Mouse (Mus musculus): ENCODE data around the gene Mnd1.

Mnd1 gene

GRCm38 (mm10) chr3:84157559-84158350 is 2.2 kb upstream of the Mnd1 start:
- no peak for DNase-seq (ENCODE audit: low read depth, low spot score)

GRCm38 (mm10) chr3:84157011-84157410 is 1.4 kb upstream of the Mnd1 start:
- no peak for DNase-seq (ENCODE audit: low read depth, low spot score)

- DNase-seq (ENCODE audit: low read depth, low spot score), result no peak
Measured at GRCm38 (mm10) chr3:84156105-84156504, 519 bp upstream of the Mnd1 start.

- no peak for DNase-seq (ENCODE audit: low read depth, low spot score)
Measured at GRCm38 (mm10) chr3:84155146-84155545, 440 bp downstream of the Mnd1 start.

- no peak for DNase-seq (ENCODE audit: low read depth, low spot score)
Measured at GRCm38 (mm10) chr3:84154721-84155141, 855 bp downstream of the Mnd1 start.

GRCm38 (mm10) chr3:84149831-84150230 is 5.8 kb downstream of the Mnd1 start:
- no peak for DNase-seq (ENCODE audit: low read depth, low spot score)

GRCm38 (mm10) chr3:84140947-84141346 is 14.6 kb downstream of the Mnd1 start:
- no peak for DNase-seq (ENCODE audit: low read depth, low spot score)

- DNase-seq (ENCODE audit: low read depth, low spot score), result no peak
Measured at GRCm38 (mm10) chr3:84136509-84136908, 19.1 kb downstream of the Mnd1 start.

- DNase-seq (ENCODE audit: low read depth, low spot score), result no peak
Measured at GRCm38 (mm10) chr3:84135933-84136332, 19.7 kb downstream of the Mnd1 start.

- peak; percentile 63 for DNase-seq (ENCODE audit: low read depth, low spot score)
Measured at GRCm38 (mm10) chr3:84135387-84135786, 20.2 kb downstream of the Mnd1 start.

- DNase-seq (ENCODE audit: low read depth, low spot score), result no peak
Measured at GRCm38 (mm10) chr3:84131369-84131768, 24.2 kb downstream of the Mnd1 start.

- DNase-seq (ENCODE audit: low read depth, low spot score), result no peak
Measured at GRCm38 (mm10) chr3:84130776-84131175, 24.8 kb downstream of the Mnd1 start.

- DNase-seq (ENCODE audit: low read depth, low spot score), result no peak
Measured at GRCm38 (mm10) chr3:84128871-84129870, 26.4 kb downstream of the Mnd1 start.

GRCm38 (mm10) chr3:84127431-84127830 is 28.2 kb downstream of the Mnd1 start:
- no peak for DNase-seq (ENCODE audit: low read depth, low spot score)

- no peak for DNase-seq (ENCODE audit: low read depth, low spot score)
Measured at GRCm38 (mm10) chr3:84126721-84127120, 28.9 kb downstream of the Mnd1 start.

GRCm38 (mm10) chr3:84125704-84126289 is 29.8 kb downstream of the Mnd1 start:
- DNase-seq (ENCODE audit: low read depth, low spot score), result no peak

- no peak for DNase-seq (ENCODE audit: low read depth, low spot score)
Measured at GRCm38 (mm10) chr3:84123461-84123860, 32.1 kb downstream of the Mnd1 start.

GRCm38 (mm10) chr3:84118718-84119117 is 36.9 kb downstream of the Mnd1 start:
- DNase-seq (ENCODE audit: low read depth, low spot score), result no peak

GRCm38 (mm10) chr3:84118178-84118577 is 37.4 kb downstream of the Mnd1 start:
- DNase-seq (ENCODE audit: low read depth, low spot score), result no peak

- no peak for DNase-seq (ENCODE audit: low read depth, low spot score)
Measured at GRCm38 (mm10) chr3:84108614-84109013, 47.0 kb downstream of the Mnd1 start.

GRCm38 (mm10) chr3:84106106-84106505 is 49.5 kb downstream of the Mnd1 start:
- no peak for DNase-seq (ENCODE audit: low read depth, low spot score)

- DNase-seq (ENCODE audit: low read depth, low spot score), result no peak
Measured at GRCm38 (mm10) chr3:84103536-84103935, 52.0 kb downstream of the Mnd1 start.

All from ZHBTc4 (cell line).